Mouse (Mus musculus): ENCODE data around the gene Inpp5d.

- no peak for TF ChIP-seq CTCF (IDR thresholded peaks at IDR 0.05; ENCODE audit: borderline replicate concordance, control insufficient read depth, extremely low read depth, insufficient read depth, low read length, poor library complexity)
- no peak for TF ChIP-seq POLR2A (IDR thresholded peaks at IDR 0.05; ENCODE audit: control insufficient read depth, extremely low read depth, insufficient read depth, low read length, poor library complexity)
Observed at GRCm38 (mm10) chr1:87729070-87729469, 109.0 kb downstream of the Inpp5d start.
